Mouse (Mus musculus): ENCODE data around the gene Zfx. TPM values are rescaled to one million over a fixed set of nuclear protein-coding genes. Genes with fewer than 3 reads are reported as not detected.
A peak's percentile ranks its signal among the peaks of the same experiment; 100 is the strongest.

Gene Zfx
- polyA plus RNA-seq, 1 experiment = 2.7 TPM

GRCm38 (mm10) chrX:94061246-94061645, 62.3 kb downstream of the Zfx start:
- H3K27me3 ChIP-seq (ENCODE audit: control insufficient read depth, insufficient read depth, low read length) = no peaks in the 10 kb centered on the region
- 18% methylated on average over 6 of the region's 6 CpGs for WGBS
- H3K4me1 ChIP-seq (ENCODE audit: control insufficient read depth, insufficient read depth, insufficient read length, low read length) = no peaks in the 10 kb centered on the region
- H3K4me3 ChIP-seq (ENCODE audit: low read depth, low read length) = no peak overlapping the region
- H3K36me3 ChIP-seq (ENCODE audit: control insufficient read depth, insufficient read depth, low read length) = no peaks in the 10 kb centered on the region
- no peak overlapping the region for H3K27ac ChIP-seq (ENCODE audit: insufficient read depth, low read depth, low read length)
- TF ChIP-seq CTCF (IDR thresholded peaks at IDR 0.05; ENCODE audit: extremely low read depth, insufficient read length, insufficient replicate concordance, low read depth, low read length) (no peak), POLR2A (IDR thresholded peaks at IDR 0.05; ENCODE audit: low read depth, low read length) (no peak)

GRCm38 (mm10) chrX:94060751-94061150, 62.8 kb downstream of the Zfx start:
- no peak overlapping the region for H3K27ac ChIP-seq (ENCODE audit: insufficient read depth, low read depth, low read length)
- H3K36me3 ChIP-seq (ENCODE audit: control insufficient read depth, insufficient read depth, low read length) = no peaks in the 10 kb centered on the region
- TF ChIP-seq CTCF (IDR thresholded peaks at IDR 0.05; ENCODE audit: extremely low read depth, insufficient read length, insufficient replicate concordance, low read depth, low read length) (no peak), POLR2A (IDR thresholded peaks at IDR 0.05; ENCODE audit: low read depth, low read length) (no peak)
- H3K27me3 ChIP-seq (ENCODE audit: control insufficient read depth, insufficient read depth, low read length) = no peaks in the 10 kb centered on the region
- H3K4me3 ChIP-seq (ENCODE audit: low read depth, low read length) = no peak overlapping the region
- WGBS = 32% methylated on average over 8 of the region's 8 CpGs
- no peaks in the 10 kb centered on the region for H3K4me1 ChIP-seq (ENCODE audit: control insufficient read depth, insufficient read depth, insufficient read length, low read length)

GRCm38 (mm10) chrX:94058748-94059147, 64.8 kb downstream of the Zfx start:
- TF ChIP-seq POLR2A (IDR thresholded peaks at IDR 0.05; ENCODE audit: low read depth, low read length) = no peak
- no peak for TF ChIP-seq CTCF (IDR thresholded peaks at IDR 0.05; ENCODE audit: extremely low read depth, insufficient read length, insufficient replicate concordance, low read depth, low read length)
- no peak overlapping the region for H3K27ac ChIP-seq (ENCODE audit: insufficient read depth, low read depth, low read length)
- H3K27me3 ChIP-seq (ENCODE audit: control insufficient read depth, insufficient read depth, low read length) = no peaks in the 10 kb centered on the region
- 74% methylated on average over 6 of the region's 6 CpGs for WGBS
- no peak overlapping the region for H3K4me3 ChIP-seq (ENCODE audit: low read depth, low read length)
- H3K36me3 ChIP-seq (ENCODE audit: control insufficient read depth, insufficient read depth, low read length) = no peaks in the 10 kb centered on the region
- H3K4me1 ChIP-seq (ENCODE audit: control insufficient read depth, insufficient read depth, insufficient read length, low read length) = no peaks in the 10 kb centered on the region

- H3K4me3 ChIP-seq (ENCODE audit: low read depth, low read length) = no peak overlapping the region
- WGBS = 84% methylated on average over 3 of the region's 3 CpGs
- H3K36me3 ChIP-seq (ENCODE audit: control insufficient read depth, insufficient read depth, low read length) = no peaks in the 10 kb centered on the region
- TF ChIP-seq CTCF (IDR thresholded peaks at IDR 0.05; ENCODE audit: extremely low read depth, insufficient read length, insufficient replicate concordance, low read depth, low read length) (no peak), POLR2A (IDR thresholded peaks at IDR 0.05; ENCODE audit: low read depth, low read length) (no peak)
- H3K27ac ChIP-seq (ENCODE audit: insufficient read depth, low read depth, low read length) = no peak overlapping the region
- no peaks in the 10 kb centered on the region for H3K4me1 ChIP-seq (ENCODE audit: control insufficient read depth, insufficient read depth, insufficient read length, low read length)
- no peaks in the 10 kb centered on the region for H3K27me3 ChIP-seq (ENCODE audit: control insufficient read depth, insufficient read depth, low read length)
Measured at GRCm38 (mm10) chrX:94049048-94049447, 74.5 kb downstream of the Zfx start.

GRCm38 (mm10) chrX:94048048-94048447, 75.5 kb downstream of the Zfx start:
- no peak overlapping the region for H3K27ac ChIP-seq (ENCODE audit: insufficient read depth, low read depth, low read length)
- H3K27me3 ChIP-seq (ENCODE audit: control insufficient read depth, insufficient read depth, low read length) = no peaks in the 10 kb centered on the region
- H3K4me3 ChIP-seq (ENCODE audit: low read depth, low read length) = no peak overlapping the region
- no peaks in the 10 kb centered on the region for H3K36me3 ChIP-seq (ENCODE audit: control insufficient read depth, insufficient read depth, low read length)
- WGBS = 30% methylated on average over 5 of the region's 5 CpGs
- TF ChIP-seq CTCF (IDR thresholded peaks at IDR 0.05; ENCODE audit: extremely low read depth, insufficient read length, insufficient replicate concordance, low read depth, low read length) (no peak), POLR2A (IDR thresholded peaks at IDR 0.05; ENCODE audit: low read depth, low read length) (no peak)
- H3K4me1 ChIP-seq (ENCODE audit: control insufficient read depth, insufficient read depth, insufficient read length, low read length) = no peaks in the 10 kb centered on the region

- H3K27ac ChIP-seq (ENCODE audit: insufficient read depth, low read depth, low read length) = no peak overlapping the region
- H3K36me3 ChIP-seq (ENCODE audit: control insufficient read depth, insufficient read depth, low read length) = no peaks in the 10 kb centered on the region
- 74% methylated on average over 5 of the region's 5 CpGs for whole genome bisulfite sequencing
- H3K4me1 ChIP-seq (ENCODE audit: control insufficient read depth, insufficient read depth, insufficient read length, low read length) = no peaks in the 10 kb centered on the region
- no peaks in the 10 kb centered on the region for H3K27me3 ChIP-seq (ENCODE audit: control insufficient read depth, insufficient read depth, low read length)
- TF ChIP-seq CTCF (IDR thresholded peaks at IDR 0.05; ENCODE audit: extremely low read depth, insufficient read length, insufficient replicate concordance, low read depth, low read length) (no peak), POLR2A (IDR thresholded peaks at IDR 0.05; ENCODE audit: low read depth, low read length) (no peak)
- no peak overlapping the region for H3K4me3 ChIP-seq (ENCODE audit: low read depth, low read length)
Measured at GRCm38 (mm10) chrX:94047381-94047780, 76.1 kb downstream of the Zfx start.

- 18% methylated on average over 11 of the region's 11 CpGs for WGBS
- H3K27me3 ChIP-seq (ENCODE audit: control insufficient read depth, insufficient read depth, low read length) = no peaks in the 10 kb centered on the region
- H3K4me1 ChIP-seq (ENCODE audit: control insufficient read depth, insufficient read depth, insufficient read length, low read length) = no peaks in the 10 kb centered on the region
- no peak overlapping the region for H3K27ac ChIP-seq (ENCODE audit: insufficient read depth, low read depth, low read length)
- H3K36me3 ChIP-seq (ENCODE audit: control insufficient read depth, insufficient read depth, low read length) = no peaks in the 10 kb centered on the region
- TF ChIP-seq CTCF (IDR thresholded peaks at IDR 0.05; ENCODE audit: extremely low read depth, insufficient read length, insufficient replicate concordance, low read depth, low read length) = peak; percentile 65; the same call in 1 of the 2 replicates
- TF ChIP-seq POLR2A (IDR thresholded peaks at IDR 0.05; ENCODE audit: low read depth, low read length) = no peak
- peak overlapping the region; percentile 24; the same call in 1 of the 2 replicates for H3K4me3 ChIP-seq (ENCODE audit: low read depth, low read length)
Measured at GRCm38 (mm10) chrX:94032937-94033336, 90.6 kb downstream of the Zfx start.
